Mouse (Mus musculus): ENCODE data around the gene Synpo2.

Gene Synpo2

DNA sequence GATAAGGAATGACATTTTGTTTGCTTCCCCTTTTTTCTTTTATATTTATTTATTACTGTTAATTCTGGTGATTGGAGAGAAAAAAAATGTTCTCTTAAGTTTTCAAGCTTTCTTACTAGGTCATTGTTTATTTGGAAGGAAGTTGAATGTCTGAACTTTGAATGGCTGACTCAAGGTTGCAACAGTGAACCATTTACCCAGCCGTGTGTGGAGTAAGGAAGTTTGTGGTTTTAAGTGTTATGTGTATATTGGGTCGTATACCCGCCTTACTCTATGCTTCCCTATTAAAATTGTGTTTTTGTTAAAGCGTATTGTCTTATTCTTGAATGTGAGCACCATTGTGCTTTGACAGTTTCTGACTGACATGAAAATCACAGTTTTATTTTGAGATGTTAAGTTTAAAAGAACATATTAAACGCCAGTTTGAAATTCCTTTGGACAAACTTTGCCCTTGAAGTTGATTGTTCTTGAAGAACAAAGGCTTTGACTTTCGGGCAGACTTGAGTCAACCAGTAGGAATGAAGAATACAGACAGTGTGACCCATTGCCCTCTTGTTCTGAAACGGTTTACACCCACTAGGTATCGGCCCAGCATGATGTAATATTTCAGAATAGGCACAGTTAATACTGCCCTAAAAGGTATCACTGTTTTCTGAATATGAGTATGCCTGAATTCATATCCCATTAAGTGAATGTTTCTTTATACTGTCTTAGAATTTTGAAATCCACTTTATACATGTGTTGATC, 182.6 kb downstream of the Synpo2 start:
- DNase-seq (ENCODE audit: low read depth in 2 of 2, low spot score in 2 of 2), result no peak

DNA sequence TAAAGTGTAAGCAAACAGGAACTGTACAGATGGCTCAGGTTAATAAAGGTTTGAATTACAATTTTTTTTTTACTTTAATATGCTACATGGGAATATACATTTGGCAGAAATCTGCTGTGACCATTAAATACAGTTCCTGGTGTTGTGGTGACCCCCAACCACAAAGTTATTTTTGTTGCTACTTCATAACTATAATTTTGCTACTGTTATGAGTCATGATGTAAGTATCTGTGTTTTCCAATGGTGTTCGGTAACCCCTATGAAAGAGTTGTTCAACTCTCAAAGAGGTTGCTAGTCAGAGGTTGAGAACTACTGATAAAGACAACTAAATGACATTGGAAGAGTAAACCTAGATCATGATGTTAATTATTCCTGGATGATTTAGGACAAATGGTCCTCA, 193.6 kb downstream of the Synpo2 start:
- DNase-seq (ENCODE audit: low read depth in 2 of 2, low spot score in 2 of 2), result no peak

DNA sequence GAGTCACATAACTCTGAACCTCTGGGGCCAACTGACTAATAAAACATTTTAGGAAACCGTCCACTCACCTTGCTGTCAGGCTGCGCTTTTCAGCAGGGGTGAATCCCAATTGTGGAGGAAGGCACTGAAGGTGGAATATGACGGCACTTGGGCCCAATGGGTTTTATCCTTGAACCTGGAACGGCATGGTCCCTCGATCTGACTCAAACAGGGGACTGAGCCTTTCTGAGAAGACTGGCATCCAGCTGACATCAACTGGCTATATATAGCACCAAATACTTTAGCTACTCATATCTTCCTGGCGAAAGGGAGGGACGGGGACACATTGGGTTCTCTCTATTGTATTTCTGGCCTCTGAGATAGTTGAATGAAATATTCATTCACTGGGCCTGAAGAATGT, 201.2 kb downstream of the Synpo2 start, which contains the start of gene Myoz2:
Myoz2 (minus strand) TSS at position 264 of the 400 bp plus-strand sequence.
- no peak for DNase-seq (ENCODE audit: low read depth in 2 of 2, low spot score in 2 of 2)

DNA sequence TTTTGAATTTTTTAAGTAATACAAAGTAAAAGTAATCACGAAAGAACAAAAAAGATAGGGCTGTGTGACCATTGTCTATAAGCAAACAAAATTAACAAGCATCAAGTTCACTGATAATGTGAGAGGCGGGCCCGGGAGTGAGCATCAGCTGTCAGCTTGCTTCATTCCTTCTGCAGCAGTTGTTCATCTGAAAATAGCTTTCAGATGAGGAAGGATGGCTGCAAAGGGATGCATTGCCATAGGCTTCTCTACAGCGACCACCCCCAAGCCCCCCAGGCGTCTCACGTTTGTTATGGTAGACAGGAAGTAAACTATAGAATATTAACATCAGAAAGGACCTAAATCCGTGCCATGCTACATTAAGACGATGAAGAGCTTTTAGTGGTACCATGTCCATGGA, 202.1 kb downstream of the Synpo2 start:
- DNase-seq (ENCODE audit: low read depth in 2 of 2, low spot score in 2 of 2), result no peak

All from CD8-positive naive resting alpha-beta T cell, adult 2 months (primary cell).